Mouse (Mus musculus): Measurements from ENCODE around the gene Cep57l1.
"Not testable (repeated sequence)": the region's sequence is repeated elsewhere in the genome, so short reads cannot be mapped to it uniquely, and the experiment has no call there.

The Cep57l1 gene

GRCm38 (mm10) chr10:41809771-41810563 is at the start of gene Cep57l1, which contains the start of gene Sesn1:
TSS of gene Cep57l1 (minus strand) at chr10:41809871.
TSS of gene Sesn1 (plus strand) at chr10:41809935.
- DNase-seq (ENCODE audit: extremely low read depth, low read depth, low spot score) = no peak

GRCm38 (mm10) chr10:41848721-41849120 is 39.0 kb upstream of the Cep57l1 start:
- DNase-seq (ENCODE audit: extremely low read depth, low read depth, low spot score) = no peak

GRCm38 (mm10) chr10:41847737-41848136 is 38.1 kb upstream of the Cep57l1 start:
- no peak for DNase-seq (ENCODE audit: extremely low read depth, low read depth, low spot score)

- no peak for DNase-seq (ENCODE audit: extremely low read depth, low read depth, low spot score)
Measured at GRCm38 (mm10) chr10:41838911-41839310, 29.2 kb upstream of the Cep57l1 start.

GRCm38 (mm10) chr10:41834131-41834530 is 24.5 kb upstream of the Cep57l1 start:
- DNase-seq (ENCODE audit: extremely low read depth, low read depth, low spot score) = no peak

- no peak for DNase-seq (ENCODE audit: extremely low read depth, low read depth, low spot score)
Measured at GRCm38 (mm10) chr10:41832191-41832590, 22.5 kb upstream of the Cep57l1 start.

- DNase-seq (ENCODE audit: extremely low read depth, low read depth, low spot score) = no peak
Measured at GRCm38 (mm10) chr10:41830851-41831522, 21.3 kb upstream of the Cep57l1 start.

- DNase-seq (ENCODE audit: extremely low read depth, low read depth, low spot score) = no peak
Measured at GRCm38 (mm10) chr10:41830445-41830844, 20.8 kb upstream of the Cep57l1 start.

GRCm38 (mm10) chr10:41829980-41830379 is 20.3 kb upstream of the Cep57l1 start:
- no peak for DNase-seq (ENCODE audit: extremely low read depth, low read depth, low spot score)

- no peak for DNase-seq (ENCODE audit: extremely low read depth, low read depth, low spot score)
Measured at GRCm38 (mm10) chr10:41829191-41829590, 19.5 kb upstream of the Cep57l1 start.

GRCm38 (mm10) chr10:41827784-41828183 is 18.1 kb upstream of the Cep57l1 start:
- DNase-seq (ENCODE audit: extremely low read depth, low read depth, low spot score) = no peak

GRCm38 (mm10) chr10:41826526-41827116 is 16.9 kb upstream of the Cep57l1 start:
- no peak for DNase-seq (ENCODE audit: extremely low read depth, low read depth, low spot score)

GRCm38 (mm10) chr10:41825996-41826395 is 16.3 kb upstream of the Cep57l1 start:
- DNase-seq (ENCODE audit: extremely low read depth, low read depth, low spot score) = no peak

GRCm38 (mm10) chr10:41825041-41825440 is 15.4 kb upstream of the Cep57l1 start:
- no peak for DNase-seq (ENCODE audit: extremely low read depth, low read depth, low spot score)

GRCm38 (mm10) chr10:41823916-41824315 is 14.2 kb upstream of the Cep57l1 start:
- no peak for DNase-seq (ENCODE audit: extremely low read depth, low read depth, low spot score)

- DNase-seq (ENCODE audit: extremely low read depth, low read depth, low spot score) = not testable (repeated sequence)
Measured at GRCm38 (mm10) chr10:41823282-41823675, 13.6 kb upstream of the Cep57l1 start.

GRCm38 (mm10) chr10:41822573-41823281 is 13.1 kb upstream of the Cep57l1 start:
- DNase-seq (ENCODE audit: extremely low read depth, low read depth, low spot score) = no peak

- DNase-seq (ENCODE audit: extremely low read depth, low read depth, low spot score) = no peak
Measured at GRCm38 (mm10) chr10:41821171-41821570, 11.5 kb upstream of the Cep57l1 start.

GRCm38 (mm10) chr10:41820401-41820800 is 10.7 kb upstream of the Cep57l1 start:
- no peak for DNase-seq (ENCODE audit: extremely low read depth, low read depth, low spot score)

GRCm38 (mm10) chr10:41819307-41819706 is 9.6 kb upstream of the Cep57l1 start:
- no peak for DNase-seq (ENCODE audit: extremely low read depth, low read depth, low spot score)

- not testable (repeated sequence) for DNase-seq (ENCODE audit: extremely low read depth, low read depth, low spot score)
Measured at GRCm38 (mm10) chr10:41818733-41819070, 9.0 kb upstream of the Cep57l1 start.
